Mouse (Mus musculus): ENCODE measurements at regions not wholly inside any gene's neighbourhood (a gene's known extent, or its start where the extent isn't known, plus 50 kb on each side); places are given as distances from the start of the nearest gene placed in this dataset.

GRCm38 (mm10) chr13:71874986-71875385, 88.5 kb downstream of the Irx1 start:
- no peak for DNase-seq (ENCODE audit: low spot score)

GRCm38 (mm10) chr13:71868763-71869162, 94.8 kb downstream of the Irx1 start:
- no peak for DNase-seq (ENCODE audit: low spot score)

- DNase-seq (ENCODE audit: low spot score) = no peak
These were observed 110.0 kb downstream of the Irx1 start for GRCm38 (mm10) chr13:71853426-71854025.

- no peak for DNase-seq (ENCODE audit: low spot score)
These were observed 159.2 kb downstream of the Irx1 start for GRCm38 (mm10) chr13:71804032-71804958.

- no peak for DNase-seq (ENCODE audit: low spot score)
These were observed 165.2 kb downstream of the Irx1 start for GRCm38 (mm10) chr13:71798288-71798687.

GRCm38 (mm10) chr13:71784740-71785139, 178.8 kb downstream of the Irx1 start:
- no peak for DNase-seq (ENCODE audit: low spot score)

- no peak for DNase-seq (ENCODE audit: low spot score)
These were observed 216.2 kb downstream of the Irx1 start for GRCm38 (mm10) chr13:71747003-71747965.

- no peak for DNase-seq (ENCODE audit: low spot score)
These were observed 217.0 kb downstream of the Irx1 start for GRCm38 (mm10) chr13:71746534-71746933.

GRCm38 (mm10) chr13:71736821-71737345, 226.6 kb downstream of the Irx1 start:
- no peak for DNase-seq (ENCODE audit: low spot score)

- DNase-seq (ENCODE audit: low spot score) = no peak
These were observed 229.3 kb downstream of the Irx1 start for GRCm38 (mm10) chr13:71734261-71734660.

- DNase-seq (ENCODE audit: low spot score) = no peak
These were observed 230.2 kb downstream of the Irx1 start for GRCm38 (mm10) chr13:71733360-71733759.

GRCm38 (mm10) chr13:71732903-71733302, 230.6 kb downstream of the Irx1 start:
- no peak for DNase-seq (ENCODE audit: low spot score)

- no peak for DNase-seq (ENCODE audit: low spot score)
These were observed 273.3 kb downstream of the Irx1 start for GRCm38 (mm10) chr13:71690069-71690817.

- no peak for DNase-seq (ENCODE audit: low spot score)
These were observed 274.3 kb downstream of the Irx1 start for GRCm38 (mm10) chr13:71689187-71689586.

- DNase-seq (ENCODE audit: low spot score) = no peak
These were observed 287.4 kb downstream of the Irx1 start for GRCm38 (mm10) chr13:71676081-71676624.

GRCm38 (mm10) chr13:71669956-71670739, 293.4 kb downstream of the Irx1 start:
- no peak for DNase-seq (ENCODE audit: low spot score)

GRCm38 (mm10) chr13:71668256-71668655, 295.3 kb downstream of the Irx1 start:
- DNase-seq (ENCODE audit: low spot score) = no peak

GRCm38 (mm10) chr13:71665221-71665916, 298.2 kb downstream of the Irx1 start:
- no peak for DNase-seq (ENCODE audit: low spot score)

GRCm38 (mm10) chr13:71657898-71658297, 305.6 kb downstream of the Irx1 start:
- DNase-seq (ENCODE audit: low spot score) = no peak
